Mouse (Mus musculus) gastrocnemius, adult 8-10 months (tissue): ENCODE data around the gene Iqcf4. TPM values are rescaled to one million over a fixed set of nuclear protein-coding genes. Genes with fewer than 3 reads are reported as not detected.
"Not testable (repeated sequence)": the region's sequence is repeated elsewhere in the genome, so short reads cannot be mapped to it uniquely, and the experiment has no call there.

Experiments
- DNase-seq, 2 experiments: peaks; one replicate each; pipeline ENCODE4 v3.0.0; 2022; ENCODE audit warnings: low spot score in 2 of 2
- total RNA-seq, 4 experiments: library from RNA; stranded (reverse); gene quantifications; 2 replicates each; pipeline ENCODE4 v1.2.4; 2022

Gene Iqcf4
- not detected for total RNA-seq

GRCm38 (mm10) chr9:106570896-106571295 is at the start of gene Iqcf4:
Gene Iqcf4, minus strand, starts transcription at chr9:106570996.
- no peak for DNase-seq

GRCm38 (mm10) chr9:106617496-106617895 is 46.7 kb upstream of the Iqcf4 start:
- no peak for DNase-seq

GRCm38 (mm10) chr9:106616306-106616705 is 45.5 kb upstream of the Iqcf4 start:
- DNase-seq = no peak

GRCm38 (mm10) chr9:106614616-106615015 is 43.8 kb upstream of the Iqcf4 start:
- no peak for DNase-seq

GRCm38 (mm10) chr9:106613951-106614350 is 43.2 kb upstream of the Iqcf4 start:
- no peak for DNase-seq

GRCm38 (mm10) chr9:106610727-106611126 is 39.9 kb upstream of the Iqcf4 start:
- DNase-seq = no peak

- DNase-seq = peak in 1 of 2 experiments; percentile 2
These were observed 29.8 kb upstream of the Iqcf4 start for GRCm38 (mm10) chr9:106600546-106600945.

GRCm38 (mm10) chr9:106598466-106598865 is 27.7 kb upstream of the Iqcf4 start:
- DNase-seq = peak in 1 of 2 experiments; percentile 1

GRCm38 (mm10) chr9:106595836-106596235 is 25.0 kb upstream of the Iqcf4 start:
- no peak for DNase-seq

GRCm38 (mm10) chr9:106595402-106595801 is 24.6 kb upstream of the Iqcf4 start:
- not testable (repeated sequence) for DNase-seq

GRCm38 (mm10) chr9:106592158-106592557 is 21.4 kb upstream of the Iqcf4 start:
- DNase-seq = no peak

- DNase-seq = no peak
These were observed 11.8 kb upstream of the Iqcf4 start for GRCm38 (mm10) chr9:106582552-106582951.

- DNase-seq = no peak
These were observed 9.2 kb upstream of the Iqcf4 start for GRCm38 (mm10) chr9:106580016-106580415.

GRCm38 (mm10) chr9:106576112-106576511 is 5.3 kb upstream of the Iqcf4 start:
- no peak for DNase-seq

GRCm38 (mm10) chr9:106573366-106573765 is 2.6 kb upstream of the Iqcf4 start:
- DNase-seq = no peak

- no peak for DNase-seq
These were observed 1.4 kb upstream of the Iqcf4 start for GRCm38 (mm10) chr9:106572186-106572585.

- no peak for DNase-seq
These were observed 4.4 kb downstream of the Iqcf4 start for GRCm38 (mm10) chr9:106566437-106566836.

- no peak for DNase-seq
These were observed 6.8 kb downstream of the Iqcf4 start for GRCm38 (mm10) chr9:106564025-106564424.

- no peak for DNase-seq
These were observed 8.5 kb downstream of the Iqcf4 start for GRCm38 (mm10) chr9:106562291-106562690.

- no peak for DNase-seq
These were observed 9.3 kb downstream of the Iqcf4 start, which contains the start of gene Iqcf3 for GRCm38 (mm10) chr9:106561531-106561930. Gene Iqcf3, minus strand, starts transcription at chr9:106561631.

GRCm38 (mm10) chr9:106534975-106535374 is 35.8 kb downstream of the Iqcf4 start:
- DNase-seq = no peak

GRCm38 (mm10) chr9:106534296-106534695 is 36.5 kb downstream of the Iqcf4 start:
- DNase-seq = no peak

- no peak for DNase-seq
These were observed 39.0 kb downstream of the Iqcf4 start for GRCm38 (mm10) chr9:106531833-106532232.

GRCm38 (mm10) chr9:106519909-106520308 is 50.9 kb downstream of the Iqcf4 start:
- no peak for DNase-seq
